Mouse (Mus musculus): ENCODE data around the gene Hint1. TPM values are rescaled to one million over a fixed set of nuclear protein-coding genes. Genes with fewer than 3 reads are reported as not detected.

Gene Hint1
- total RNA-seq, 2 experiments from 2014 or later = 341 to 384 TPM

Other genes with a start within 250 kb of the Hint1 start
- 100 to 1,000 TPM; 138 to 151 TPM for gene Cdc42se2, start 78.7 kb upstream of the Hint1 start, total RNA-seq (2021)
- gene Lyrm7, start 5.5 kb upstream of the Hint1 start, total RNA-seq (2021) = 10 to 100 TPM; 21.2 to 24.5 TPM
- gene Gpx3, start 36.1 kb downstream of the Hint1 start, total RNA-seq (2021) = 1 to 10 TPM; 7.0 to 7.1 TPM
- gene Tnip1, start 96.5 kb downstream of the Hint1 start, total RNA-seq (2021) = 10 to 100 TPM; 29.0 to 32.2 TPM
- 10 to 100 TPM; 88.4 to 88.7 TPM for gene Anxa6, start 167.1 kb downstream of the Hint1 start, total RNA-seq (2021)
- under 1 TPM; 0.40 to 0.59 TPM for gene Ccdc69, start 211.7 kb downstream of the Hint1 start, total RNA-seq (2021)
- 10 to 100 TPM; 51.5 to 51.9 TPM for gene Gm2a, start 231.7 kb downstream of the Hint1 start, total RNA-seq (2021)

All from layer of hippocampus, postnatal 10 days (tissue).